Mouse (Mus musculus) C2C12 (cell line): ENCODE data around the gene Gfpt2.

Source experiments
- CEBPB ChIP-seq: IDR thresholded peaks from one replicate; pipeline ENCODE4 v1.6.1; 2011; ENCODE audit warnings: low read depth, mild to moderate bottlenecking, control low read depth, moderate library complexity
- CTCF ChIP-seq: IDR thresholded peaks from one replicate; pipeline ENCODE4 v1.5.1; 2011; ENCODE audit not compliant: control insufficient read depth, insufficient read depth, insufficient read length
- MAX ChIP-seq: IDR thresholded peaks from one replicate; pipeline ENCODE4 v1.6.1; 2011; ENCODE audit warnings: mild to moderate bottlenecking, control low read depth
- MYOD1 ChIP-seq: IDR thresholded peaks from one replicate; pipeline ENCODE4 v1.6.1; 2011; ENCODE audit warnings: low read depth; ENCODE audit not compliant: control insufficient read depth, insufficient read length
- MYOG ChIP-seq: IDR thresholded peaks from one replicate; pipeline ENCODE4 v1.6.1; 2011; ENCODE audit not compliant: control insufficient read depth, insufficient read length; ENCODE audit errors: extremely low read depth

- TF ChIP-seq MAX = no peak
- TF ChIP-seq CTCF = no peak
- TF ChIP-seq MYOG = no peak
- no peak for TF ChIP-seq CEBPB
- TF ChIP-seq MYOD1 = no peak
Observed at GRCm38 (mm10) chr11:49803801-49804200, 9.8 kb downstream of the Gfpt2 start.
